Mouse (Mus musculus): ENCODE data around the gene Arsb.

Arsb gene

GRCm38 (mm10) chr13:93847614-93848013 is 76.2 kb downstream of the Arsb start:
- no peak for DNase-seq

DNA sequence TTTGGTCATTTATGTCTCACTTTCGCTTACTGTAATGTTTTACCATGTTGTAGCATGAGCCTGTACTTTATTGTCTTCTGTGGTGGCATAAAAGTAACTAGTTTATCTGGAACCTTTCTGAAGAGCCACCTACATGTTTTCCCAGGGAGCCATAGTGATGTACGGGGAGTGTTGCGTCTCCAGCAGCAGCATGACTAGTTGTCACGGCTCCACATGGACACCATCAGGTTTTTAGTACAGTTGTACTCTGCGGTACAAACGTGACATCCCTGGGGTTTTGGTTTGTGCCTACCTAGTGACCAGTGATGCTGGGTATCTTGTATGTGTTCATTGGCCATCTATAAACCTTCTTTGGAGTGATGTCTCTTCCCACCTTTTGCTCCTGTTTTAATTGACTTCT is 77.2 kb downstream of the Arsb start:
- no peak for DNase-seq

- DNase-seq = no peak
Observed at GRCm38 (mm10) chr13:93849751-93850355, 78.4 kb downstream of the Arsb start.

- no peak for DNase-seq
Observed at GRCm38 (mm10) chr13:93850674-93851073, 79.2 kb downstream of the Arsb start.

GRCm38 (mm10) chr13:93852419-93853138 is 81.1 kb downstream of the Arsb start:
- no peak for DNase-seq

DNA sequence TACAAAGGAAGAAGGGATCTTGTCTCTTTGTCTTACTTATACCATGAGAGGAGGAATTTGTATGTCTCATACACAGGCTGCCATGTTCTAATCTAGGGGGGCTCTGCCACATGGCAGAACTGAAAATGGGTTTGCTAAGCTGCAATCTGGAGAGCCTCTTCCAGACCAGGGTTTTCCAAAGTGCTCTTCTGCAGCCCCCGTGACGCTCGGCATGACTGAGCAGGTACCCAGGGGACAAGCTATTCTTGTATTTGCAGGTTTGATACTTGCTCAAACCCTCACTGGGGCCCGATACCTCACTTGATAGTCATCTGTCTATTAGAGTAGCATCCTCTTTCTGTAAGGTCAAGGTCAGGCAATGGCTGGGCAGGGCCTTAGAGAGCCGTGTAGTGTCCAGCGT is 82.3 kb downstream of the Arsb start:
- DNase-seq = no peak

DNA sequence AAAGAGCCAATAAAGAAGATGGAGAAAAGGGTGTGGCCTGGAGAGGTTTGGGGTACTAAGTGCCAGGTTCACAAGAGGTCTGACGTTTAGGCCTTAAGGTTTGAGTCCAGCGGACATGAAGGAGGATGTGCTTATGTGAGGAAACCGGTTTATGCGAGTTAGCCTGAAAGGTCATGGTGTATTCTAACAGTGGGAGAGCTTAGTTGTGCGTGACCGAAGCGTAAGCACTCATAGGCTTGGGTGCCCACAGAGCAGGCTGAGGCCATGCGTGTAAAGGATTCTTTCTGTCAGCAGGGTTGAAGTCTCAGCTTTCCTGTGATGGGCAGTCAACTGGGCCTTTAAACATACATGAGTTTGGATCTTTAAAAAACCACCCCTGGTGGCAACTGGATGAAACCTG is 82.9 kb downstream of the Arsb start:
- DNase-seq = no peak

- no peak for DNase-seq
Observed at GRCm38 (mm10) chr13:93854966-93855562, 83.6 kb downstream of the Arsb start.

GRCm38 (mm10) chr13:93855701-93856183 is 84.3 kb downstream of the Arsb start:
- DNase-seq = no peak

DNA sequence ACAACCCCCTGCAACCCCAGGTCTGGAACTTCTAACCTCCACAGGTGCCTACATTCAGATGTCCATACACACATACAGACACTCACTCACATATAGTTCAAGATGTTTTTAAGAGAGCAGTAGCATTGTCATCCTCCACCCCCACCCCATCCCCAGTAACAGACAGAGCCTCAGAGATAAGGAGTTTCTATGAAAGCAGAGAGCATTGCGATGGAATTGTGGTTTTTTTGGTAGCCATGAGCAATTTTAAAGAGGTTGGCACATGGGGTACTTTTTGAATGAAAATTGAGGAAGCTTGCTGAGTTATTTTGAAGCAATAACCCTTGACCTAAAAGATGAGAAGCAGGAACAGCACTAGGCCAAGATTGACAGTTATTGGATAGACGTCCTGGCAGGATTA is 89.8 kb downstream of the Arsb start:
- DNase-seq = no peak

- DNase-seq = no peak
Observed at GRCm38 (mm10) chr13:93864066-93864740, 92.8 kb downstream of the Arsb start.

GRCm38 (mm10) chr13:93866638-93867037 is 95.2 kb downstream of the Arsb start:
- DNase-seq = no peak

DNA sequence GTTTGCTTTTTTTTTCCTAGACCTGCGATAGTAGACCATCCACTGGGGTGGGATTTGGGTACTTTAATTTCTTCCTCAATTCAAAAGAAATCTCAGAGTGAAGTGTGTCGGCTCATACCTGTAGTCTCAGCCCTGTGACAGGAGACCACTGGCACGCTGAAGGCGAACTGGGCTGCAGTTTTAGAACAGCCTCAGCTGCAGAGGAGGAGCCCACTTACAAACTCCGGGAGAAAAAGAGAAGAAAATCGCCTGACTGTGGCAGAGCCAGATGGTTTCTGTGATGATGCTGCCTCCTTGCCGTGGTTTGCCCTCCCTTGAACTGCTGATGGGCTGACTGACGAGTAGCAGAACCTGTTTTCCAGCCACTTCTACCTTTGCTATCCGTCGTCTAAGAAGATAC is 100.3 kb downstream of the Arsb start:
- no peak for DNase-seq

DNA sequence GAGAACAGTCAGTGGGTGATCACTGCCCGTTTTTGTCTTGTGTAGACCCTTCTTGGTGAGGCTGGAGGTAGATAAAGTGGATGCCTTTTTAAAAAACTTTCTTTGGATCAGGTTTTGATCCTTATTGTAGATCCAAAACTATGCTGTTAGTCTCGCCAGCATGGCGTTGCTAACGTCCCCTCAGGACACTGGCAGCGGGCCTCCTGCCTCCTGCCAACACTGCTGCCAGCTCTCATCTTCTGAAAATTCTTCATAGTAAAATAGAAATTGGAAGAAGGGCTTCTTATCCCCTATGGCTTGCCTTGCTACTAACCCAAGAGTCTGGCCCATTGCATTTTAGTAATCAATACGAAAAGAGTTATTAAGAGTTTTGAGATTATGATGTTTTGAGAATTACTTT is 101.2 kb downstream of the Arsb start:
- no peak for DNase-seq

DNA sequence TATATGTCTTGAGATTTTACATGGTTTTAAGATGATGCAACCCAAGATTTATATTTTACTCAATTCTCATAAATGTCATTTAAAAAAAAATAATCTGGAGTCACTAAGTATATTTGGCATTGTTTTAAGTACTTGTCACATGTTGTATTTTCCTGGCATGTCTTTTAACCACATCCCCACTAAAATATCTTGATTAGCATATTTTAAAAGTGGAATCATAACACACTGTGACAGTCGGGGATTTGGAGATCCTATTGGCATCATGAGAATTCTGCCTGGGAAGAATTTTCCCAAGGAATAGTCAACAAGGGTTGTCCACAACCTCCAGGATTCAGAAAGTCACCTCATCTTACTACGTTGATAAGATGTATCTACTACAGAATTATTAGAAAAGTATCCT is 106.5 kb downstream of the Arsb start:
- no peak for DNase-seq

GRCm38 (mm10) chr13:93879426-93879825 is 108.0 kb downstream of the Arsb start:
- peak; percentile 22 for DNase-seq

DNA sequence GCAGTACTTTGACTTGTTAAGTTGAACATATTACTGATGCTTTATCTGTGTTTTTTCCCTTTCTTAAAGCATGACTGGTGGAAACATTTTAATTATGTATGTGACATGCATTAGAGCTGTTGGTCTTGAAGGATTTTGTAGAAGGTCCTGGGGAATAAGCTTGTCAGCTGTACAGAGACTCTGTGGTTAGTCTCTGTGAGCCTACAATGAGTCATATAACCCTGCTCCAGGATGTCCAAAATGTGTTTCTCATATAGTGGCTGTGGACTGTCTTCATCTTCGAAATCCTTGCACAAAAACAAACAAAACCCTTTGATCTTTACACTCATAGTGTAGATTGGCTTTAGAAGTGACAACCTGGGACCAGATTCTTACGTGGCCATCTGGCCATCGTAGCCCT is 110.7 kb downstream of the Arsb start:
- DNase-seq = no peak

DNA sequence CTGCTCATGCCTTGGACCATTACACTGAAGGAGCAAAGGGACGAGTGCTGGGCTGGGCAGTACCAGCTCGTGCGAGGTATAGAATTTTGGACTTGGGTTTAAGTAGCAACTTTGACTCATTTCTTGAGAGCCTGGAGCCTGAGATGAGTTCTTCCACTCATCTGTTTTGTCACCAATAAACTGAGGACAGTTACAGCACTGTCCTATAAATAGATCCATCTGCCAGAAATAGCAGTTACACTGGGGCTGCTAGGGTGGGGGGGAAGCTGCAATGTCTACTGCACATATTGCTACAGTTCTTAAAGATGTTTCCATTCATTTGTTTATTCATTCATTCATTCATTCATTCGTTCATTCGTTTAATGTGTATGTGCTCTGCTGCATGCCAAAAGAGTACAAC is 115.6 kb downstream of the Arsb start:
- no peak for DNase-seq

- DNase-seq = no peak
Observed at GRCm38 (mm10) chr13:93888196-93888595, 116.8 kb downstream of the Arsb start.

DNA sequence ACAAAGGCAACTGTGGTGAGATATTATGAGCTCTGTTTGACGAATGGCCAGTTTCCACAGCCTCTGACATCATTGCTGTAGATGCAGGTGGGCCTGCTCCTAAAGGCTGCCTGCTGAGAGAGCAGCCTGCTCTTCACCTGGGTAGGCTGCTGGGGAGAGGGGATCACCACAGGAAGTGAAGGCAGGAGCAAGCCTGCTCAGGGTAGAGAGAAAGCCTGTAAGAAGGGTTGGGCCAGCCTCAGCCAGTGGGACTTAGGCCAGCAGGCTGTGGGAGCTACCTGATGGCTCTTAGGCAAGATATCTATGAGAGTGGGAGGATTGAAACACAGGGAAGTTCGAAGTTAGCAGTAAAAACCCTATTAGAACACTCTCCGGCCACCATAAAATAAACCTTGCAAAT is 117.5 kb downstream of the Arsb start:
- DNase-seq = no peak

- DNase-seq = no peak
Observed at GRCm38 (mm10) chr13:93889991-93890390, 118.6 kb downstream of the Arsb start.

DNA sequence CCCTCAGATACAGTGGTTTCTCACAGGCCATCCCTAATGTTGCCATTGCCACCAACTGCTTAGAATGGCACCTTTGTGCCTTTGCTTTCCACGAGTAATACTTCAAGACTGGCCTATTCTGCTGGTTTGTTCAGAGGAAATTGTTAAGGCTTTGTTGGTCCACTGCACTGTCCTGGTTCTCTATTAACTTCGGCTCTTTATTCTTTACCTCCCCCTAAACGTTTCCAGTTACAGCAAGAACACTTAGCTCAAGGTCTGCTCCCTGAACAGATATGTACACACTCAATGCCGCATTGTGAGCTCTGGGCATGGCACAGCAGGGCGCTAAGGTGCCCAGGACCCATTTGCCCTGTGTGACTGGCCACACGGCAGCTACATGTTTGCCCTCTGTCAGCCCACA is 119.8 kb downstream of the Arsb start:
- no peak for DNase-seq

DNA sequence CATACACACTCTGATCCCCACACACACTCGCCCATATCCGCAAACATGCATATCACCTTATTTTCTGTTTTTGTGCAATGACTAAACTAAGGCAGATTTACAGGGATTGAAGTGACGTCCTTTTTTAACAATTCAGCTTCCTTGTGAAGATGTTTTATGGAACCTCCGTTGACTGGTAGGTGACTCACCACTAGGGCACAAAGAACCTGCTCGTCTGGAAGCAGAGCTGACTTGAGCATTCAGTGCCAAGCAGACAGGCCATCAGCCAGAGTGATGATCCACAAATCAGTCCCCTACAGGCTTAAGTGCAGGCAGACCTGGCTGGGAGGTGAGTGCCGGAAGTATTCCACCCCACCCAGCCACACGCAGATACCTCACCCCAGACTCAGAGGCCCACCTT is 120.7 kb downstream of the Arsb start:
- DNase-seq = no peak

- no peak for DNase-seq
Observed at GRCm38 (mm10) chr13:93894105-93894504, 122.7 kb downstream of the Arsb start.

Data from cerebellum, adult 8-10 months (tissue).